Mouse (Mus musculus) hindbrain, embryonic 16.5 days (tissue): ENCODE results near the gene Pbx4. TPM values are rescaled to one million over a fixed set of nuclear protein-coding genes. Genes with fewer than 3 reads are reported as not detected.

Source experiments
- ATAC-seq: fragments of 200-750 bp; cut with Nextera tagmentation; 2 replicates; pipeline ENCODE4 v1.8.0; 2017; ENCODE audit warnings: moderate TSS enrichment, moderate library complexity
- H3K27ac ChIP-seq: fragments of 300-500 bp; sonication (generic); 2 replicates; pipeline ENCODE4 v1.5.1; 2014; ENCODE audit warnings: low read depth, mild to moderate bottlenecking, control low read depth, low read length, moderate library complexity
- H3K27me3 ChIP-seq: fragments of 300-500 bp; sonication (generic); replicated peaks from 2 replicates; pipeline ENCODE4 v1.6.1; 2014; ENCODE audit warnings: low read length; ENCODE audit not compliant: control insufficient read depth, insufficient read depth
- H3K36me3 ChIP-seq: fragments of 300-500 bp; sonication (generic); 2 replicates; pipeline ENCODE4 v1.6.1; 2014; ENCODE audit warnings: mild to moderate bottlenecking, low read length, moderate library complexity, mixed read lengths; ENCODE audit not compliant: control insufficient read depth, insufficient read depth
- H3K4me1 ChIP-seq: fragments of 300-500 bp; sonication (generic); 2 replicates; pipeline ENCODE4 v1.6.1; 2014; ENCODE audit warnings: low read depth, low read length; ENCODE audit not compliant: control insufficient read depth, insufficient read depth
- H3K4me2 ChIP-seq: fragments of 300-500 bp; sonication (generic); 2 replicates; pipeline ENCODE4 v1.6.1; 2014; ENCODE audit warnings: mild to moderate bottlenecking, low read length, control low read depth, moderate library complexity
- H3K4me3 ChIP-seq: fragments of 300-500 bp; sonication (generic); 2 replicates; pipeline ENCODE4 v1.5.1; 2014; ENCODE audit warnings: mild to moderate bottlenecking, low read length, control low read depth, moderate library complexity
- H3K9ac ChIP-seq: fragments of 300-500 bp; sonication (generic); 2 replicates; pipeline ENCODE4 v1.6.1; 2014; ENCODE audit warnings: low read depth, mild to moderate bottlenecking, control low read depth, low read length, moderate library complexity
- H3K9me3 ChIP-seq: fragments of 300-500 bp; sonication (generic); 2 replicates; pipeline ENCODE4 v1.6.1; 2014; ENCODE audit warnings: mild to moderate bottlenecking, low read length, moderate library complexity; ENCODE audit not compliant: control insufficient read depth
- WGBS: fragments of 180-500 bp; shearing (Covaris S2); extraction: QIAGEN DNeasy Blood & Tissue Kit; methylation state at CpG from one replicate; pipeline ENCODE4 v1.1.7; 2014; 5-methylcytosine and 5-hydroxymethylcytosine counted together
- polyA plus RNA-seq: library from polyadenylated mRNA; unstranded; fragments of >200 nt; fragmentation: Nextera tagmentation; extraction: Ambion mirVana; gene quantifications from 2 replicates; pipeline ENCODE4 v1.2.1, GENCODE M21; 2015

Gene Pbx4
- polyA plus RNA-seq, 1 experiment from 2014 or later, result 60.5 TPM

DNA sequence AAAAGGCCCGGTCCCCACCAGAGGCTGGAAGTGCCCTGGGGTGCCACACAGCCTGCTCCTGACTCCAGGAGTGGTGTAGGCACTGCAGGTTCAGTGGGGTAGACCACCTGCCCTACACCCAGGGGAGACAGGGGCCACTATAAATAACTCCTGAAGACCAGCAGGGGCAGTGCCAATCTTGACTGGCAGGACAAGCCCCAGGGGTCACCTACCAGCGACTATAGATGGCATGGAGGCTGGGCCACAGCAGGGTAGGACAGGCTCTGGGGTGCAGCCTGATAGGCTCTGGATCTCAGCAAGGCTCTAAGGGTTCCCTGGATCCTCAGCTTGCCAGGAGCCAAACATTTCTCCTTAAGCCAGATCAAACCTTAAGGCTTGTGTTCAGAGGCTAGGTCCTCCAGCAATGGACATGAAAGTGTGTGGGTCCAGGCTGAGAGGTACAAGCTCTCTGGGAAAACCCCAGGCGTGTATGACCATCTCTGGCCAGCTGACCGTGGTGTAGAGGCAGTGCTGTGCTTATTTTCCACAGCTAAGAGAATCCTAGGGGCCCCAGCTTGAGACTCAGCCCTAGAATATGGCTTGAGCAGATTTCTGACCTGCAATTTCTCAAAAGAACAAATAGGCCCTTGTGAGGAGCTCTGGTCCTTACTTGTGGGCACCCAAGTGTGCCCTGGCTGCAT, 63.6 kb downstream of the Pbx4 start:
- 77% methylated on average over 4 of the region's 4 CpGs for WGBS

DNA sequence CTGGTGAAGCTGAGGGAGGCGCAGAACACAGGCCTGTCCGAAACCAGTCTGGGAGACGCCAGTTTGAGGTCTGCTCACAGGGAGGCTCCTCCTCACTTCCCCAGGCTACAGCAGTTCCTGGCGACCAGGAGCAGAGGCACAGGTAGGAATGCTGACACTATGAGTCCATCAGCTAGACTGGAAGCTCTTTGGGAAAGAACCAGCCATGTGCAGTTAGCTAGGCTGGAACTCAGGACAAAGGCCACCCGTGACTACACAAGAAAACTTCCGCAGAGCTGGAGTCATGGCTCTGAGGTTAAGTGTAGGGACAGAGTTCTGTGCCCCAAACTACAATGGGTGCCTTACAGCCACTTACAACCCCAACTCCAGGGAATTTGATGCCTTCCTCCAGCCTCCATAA, 65.6 kb downstream of the Pbx4 start:
- no peak overlapping the region for H3K4me2 ChIP-seq
- no peaks in the 10 kb centered on the region for H3K36me3 ChIP-seq
- no peak for ATAC-seq
- H3K9me3 ChIP-seq, result no peaks in the 10 kb centered on the region
- H3K4me3 ChIP-seq, result no peak overlapping the region
- 77% methylated on average over 6 of the region's 6 CpGs for WGBS
- H3K4me1 ChIP-seq, result peaks cover 37% of the 10 kb centered on the region
- H3K27ac ChIP-seq, result no peak overlapping the region
- H3K9ac ChIP-seq, result no peak overlapping the region
- H3K27me3 ChIP-seq, result no peaks in the 10 kb centered on the region

More for the DNA sequence above, 63.6 kb downstream of the Pbx4 start:
- H3K9ac ChIP-seq, result no peak overlapping the region
- peaks cover 28% of the 10 kb centered on the region for H3K4me1 ChIP-seq
- no peaks in the 10 kb centered on the region for H3K27me3 ChIP-seq
- no peak for ATAC-seq
- no peak overlapping the region for H3K27ac ChIP-seq
- H3K9me3 ChIP-seq, result no peaks in the 10 kb centered on the region
- H3K4me2 ChIP-seq, result no peak overlapping the region
- no peaks in the 10 kb centered on the region for H3K36me3 ChIP-seq
- no peak overlapping the region for H3K4me3 ChIP-seq

DNA sequence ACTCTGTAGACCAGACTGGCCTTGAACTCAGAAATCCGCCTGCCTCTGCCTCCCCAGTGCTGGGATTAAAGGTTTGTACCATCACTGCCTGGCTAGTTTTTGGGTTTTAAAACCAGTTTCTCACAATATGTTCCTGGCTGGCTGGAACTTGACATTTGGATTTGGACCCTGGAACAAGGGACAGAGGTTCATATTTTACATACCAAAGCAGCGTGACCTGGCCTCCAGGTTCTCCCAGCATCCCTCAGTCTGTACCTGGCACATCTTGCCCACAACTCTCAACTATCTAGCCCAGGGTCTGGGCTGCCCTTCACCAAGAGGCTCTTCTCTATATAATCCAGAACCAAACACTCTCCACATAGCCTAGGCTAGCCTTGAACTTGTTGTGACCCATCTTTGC, 67.6 kb downstream of the Pbx4 start:
- Histone ChIP-seq H3K4me3 (no peak overlapping the region), H3K4me1 (peaks cover 46% of the 10 kb centered on the region), H3K27me3 (no peaks in the 10 kb centered on the region), H3K27ac (no peak overlapping the region), H3K9ac (no peak overlapping the region), H3K4me2 (0 out of 2 replicates have a peak overlapping the region, but pooled peaks have one; percentile 6), H3K9me3 (no peaks in the 10 kb centered on the region), H3K36me3 (no peaks in the 10 kb centered on the region)
- ATAC-seq, result no peak
- 96% methylated on average over 2 of the region's 2 CpGs for WGBS

DNA sequence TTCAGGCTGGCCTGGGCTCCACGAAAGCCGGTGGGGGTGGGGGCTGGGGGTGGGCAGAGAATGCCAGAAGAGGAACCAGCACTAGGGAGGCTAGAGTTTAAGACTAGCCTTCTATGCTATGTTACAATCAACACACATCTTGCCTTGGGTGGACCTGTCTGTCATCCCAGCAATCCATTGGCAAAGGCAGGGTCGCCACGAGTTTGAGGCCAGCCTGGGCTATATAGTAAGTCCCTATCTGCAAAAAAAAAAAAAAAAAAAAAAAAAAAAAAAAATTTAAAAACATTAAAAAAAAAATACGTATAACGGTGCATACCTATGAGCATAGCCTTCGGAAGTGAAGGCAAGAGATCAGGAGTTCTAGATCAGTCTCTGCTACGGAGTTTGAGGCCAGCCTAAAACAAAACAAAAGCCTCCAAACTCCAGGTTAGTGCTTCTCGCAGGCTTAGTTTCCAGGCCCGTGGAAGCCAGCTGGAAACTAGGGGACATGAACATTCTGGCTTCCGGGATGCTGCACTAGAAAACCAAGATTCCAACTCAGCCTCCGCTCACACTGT, 68.7 kb downstream of the Pbx4 start:
- Histone ChIP-seq H3K9ac (peak overlapping the region; percentile 76), H3K27me3 (no peaks in the 10 kb centered on the region), H3K4me2 (peak overlapping the region; percentile 96), H3K9me3 (no peaks in the 10 kb centered on the region), H3K27ac (peak overlapping the region; percentile 89), H3K36me3 (no peaks in the 10 kb centered on the region), H3K4me1 (peaks cover 43% of the 10 kb centered on the region), H3K4me3 (peak overlapping the region; percentile 62)
- 20% methylated on average over 12 of the region's 12 CpGs for WGBS
- ATAC-seq, result no peak

GRCm38 (mm10) chr8:69901484-69902162, 69.3 kb downstream of the Pbx4 start:
- Histone ChIP-seq H3K9me3 (no peaks in the 10 kb centered on the region), H3K27ac (peak overlapping the region; percentile 89), H3K36me3 (no peaks in the 10 kb centered on the region), H3K27me3 (no peaks in the 10 kb centered on the region), H3K4me3 (peak overlapping the region; percentile 62), H3K9ac (peak overlapping the region; percentile 84), H3K4me1 (peaks cover 43% of the 10 kb centered on the region), H3K4me2 (peak overlapping the region; percentile 96)
- ATAC-seq, result peak; percentile 70
- 2% methylated on average over 40 of the region's 41 CpGs for WGBS

- Histone ChIP-seq H3K4me3 (peak within 1 kb of the TSS; percentile 62), H3K36me3 (no peaks in the 10 kb centered on the region), H3K4me2 (peak within 1 kb of the TSS; percentile 96), H3K27ac (peak within 1 kb of the TSS; percentile 89), H3K4me1 (peaks cover 43% of the 10 kb centered on the region), H3K9ac (peak within 1 kb of the TSS; percentile 84), H3K9me3 (no peaks in the 10 kb centered on the region), H3K27me3 (no peaks in the 10 kb centered on the region)
- peak; percentile 3 for ATAC-seq
- WGBS, result 4% methylated on average over 84 of the region's 89 CpGs
Observed at GRCm38 (mm10) chr8:69902163-69903062, 70.1 kb downstream of the Pbx4 start, which contains the start of the genes Tssk6, Ndufa13 and Yjefn3. Gene Tssk6, plus strand, starts transcription at chr8:69902184. Gene Ndufa13, minus strand, starts transcription at chr8:69902558. Gene Yjefn3, minus strand, starts transcription at chr8:69902712.

DNA sequence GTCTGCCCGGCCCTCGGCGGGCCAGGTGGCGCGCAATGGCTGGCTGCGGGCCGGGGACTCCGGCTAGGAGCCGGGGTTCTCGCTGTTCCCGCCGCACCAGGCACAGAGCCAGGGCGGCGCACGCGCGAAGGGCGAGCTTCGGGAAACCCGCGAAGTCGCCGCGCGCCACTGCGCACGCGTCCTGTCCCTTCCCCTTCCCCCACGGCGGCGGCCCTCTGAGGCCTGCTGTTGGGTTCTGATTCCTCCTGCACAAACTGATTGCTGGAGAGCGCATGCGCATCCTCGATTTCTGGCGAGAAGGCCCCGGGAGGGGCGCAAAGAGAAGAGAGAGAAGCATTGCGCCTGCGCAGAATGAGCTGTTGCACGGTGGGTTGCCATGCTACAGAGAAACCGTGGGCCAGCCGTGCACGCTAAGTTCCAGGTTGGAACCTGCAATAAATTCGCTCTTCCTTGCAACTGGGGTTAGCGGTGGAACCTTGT, 70.8 kb downstream of the Pbx4 start:
- H3K4me1 ChIP-seq, result peaks cover 40% of the 10 kb centered on the region
- 0% methylated on average over 45 of the region's 45 CpGs for WGBS
- H3K27me3 ChIP-seq, result no peaks in the 10 kb centered on the region
- no peaks in the 10 kb centered on the region for H3K9me3 ChIP-seq
- peak overlapping the region; percentile 89 for H3K27ac ChIP-seq
- H3K4me2 ChIP-seq, result peak overlapping the region; percentile 96
- peak; percentile 91 for ATAC-seq
- peak overlapping the region; percentile 62 for H3K4me3 ChIP-seq
- no peaks in the 10 kb centered on the region for H3K36me3 ChIP-seq
- peak overlapping the region; percentile 84 for H3K9ac ChIP-seq

DNA sequence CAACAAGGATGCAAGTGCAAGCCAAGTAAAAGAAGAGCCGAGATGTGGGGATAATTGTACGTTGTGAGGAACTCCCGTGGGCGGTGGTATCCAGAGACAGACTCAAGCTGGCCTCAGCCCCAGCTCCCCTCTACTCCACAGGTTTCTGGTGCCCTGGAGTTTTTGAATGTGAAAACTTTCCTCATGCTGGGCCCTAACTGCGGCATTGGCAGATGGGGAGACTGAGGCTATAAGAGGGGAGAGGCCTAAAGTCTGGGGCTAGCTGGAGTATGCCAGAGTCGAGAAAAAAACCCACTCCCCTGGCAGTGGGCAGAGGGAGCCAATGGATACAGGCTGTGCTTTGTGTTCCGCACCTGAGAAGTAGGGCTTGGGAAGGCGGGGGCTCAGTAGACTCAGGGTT, 71.8 kb downstream of the Pbx4 start:
- ATAC-seq, result no peak
- Histone ChIP-seq H3K4me1 (peaks cover 35% of the 10 kb centered on the region), H3K27me3 (no peaks in the 10 kb centered on the region), H3K9me3 (no peaks in the 10 kb centered on the region), H3K27ac (no peak overlapping the region), H3K4me2 (peak overlapping the region; percentile 96), H3K4me3 (no peak overlapping the region), H3K36me3 (peaks cover 2% of the 10 kb centered on the region; the same call in 1 of the 2 replicates), H3K9ac (no peak overlapping the region)
- 82% methylated on average over 8 of the region's 8 CpGs for WGBS
